Mouse (Mus musculus): ENCODE results near the gene Cfap73.

DNA sequence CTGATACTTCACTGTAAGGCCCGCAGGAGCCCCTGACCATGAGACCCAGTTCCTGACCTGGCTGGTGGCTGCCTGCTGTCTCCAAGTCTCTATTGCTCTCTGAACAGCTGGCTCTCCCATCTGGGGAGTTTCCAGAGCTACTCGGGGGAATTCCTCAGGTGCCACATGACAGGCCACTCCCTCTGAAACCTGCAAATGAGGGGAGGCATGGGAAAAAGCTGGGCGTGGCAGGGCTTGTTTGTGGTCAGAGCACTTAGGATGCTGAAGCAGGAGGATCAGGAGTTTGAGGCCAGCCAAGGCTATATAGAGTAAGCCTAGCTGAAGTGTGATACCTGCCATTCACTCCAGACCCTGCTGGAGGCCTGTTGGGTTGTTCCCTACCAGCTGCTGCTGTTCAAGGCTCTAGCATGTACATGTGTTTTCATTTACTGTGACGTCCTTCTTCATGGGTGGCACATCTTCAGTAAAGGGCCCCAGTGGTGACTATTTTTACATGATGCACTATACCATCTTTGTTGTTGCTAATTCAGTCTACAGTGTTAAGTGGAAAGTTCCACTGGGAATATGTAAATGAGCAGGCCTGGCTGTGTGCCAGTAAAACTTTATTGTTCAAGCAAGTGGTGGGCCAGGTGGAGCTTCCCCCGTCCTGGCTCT, 11.7 kb downstream of the Cfap73 start:
- TF ChIP-seq POLR2A (IDR thresholded peaks at IDR 0.05; ENCODE audit: borderline replicate concordance, insufficient read depth, low read length) = no peak
- TF ChIP-seq CTCF (IDR thresholded peaks at IDR 0.05; ENCODE audit: borderline replicate concordance, insufficient read depth, low read depth, low read length) = no peak

All from cerebellum, adult 2 months (tissue).